In the genomic region with DNA sequence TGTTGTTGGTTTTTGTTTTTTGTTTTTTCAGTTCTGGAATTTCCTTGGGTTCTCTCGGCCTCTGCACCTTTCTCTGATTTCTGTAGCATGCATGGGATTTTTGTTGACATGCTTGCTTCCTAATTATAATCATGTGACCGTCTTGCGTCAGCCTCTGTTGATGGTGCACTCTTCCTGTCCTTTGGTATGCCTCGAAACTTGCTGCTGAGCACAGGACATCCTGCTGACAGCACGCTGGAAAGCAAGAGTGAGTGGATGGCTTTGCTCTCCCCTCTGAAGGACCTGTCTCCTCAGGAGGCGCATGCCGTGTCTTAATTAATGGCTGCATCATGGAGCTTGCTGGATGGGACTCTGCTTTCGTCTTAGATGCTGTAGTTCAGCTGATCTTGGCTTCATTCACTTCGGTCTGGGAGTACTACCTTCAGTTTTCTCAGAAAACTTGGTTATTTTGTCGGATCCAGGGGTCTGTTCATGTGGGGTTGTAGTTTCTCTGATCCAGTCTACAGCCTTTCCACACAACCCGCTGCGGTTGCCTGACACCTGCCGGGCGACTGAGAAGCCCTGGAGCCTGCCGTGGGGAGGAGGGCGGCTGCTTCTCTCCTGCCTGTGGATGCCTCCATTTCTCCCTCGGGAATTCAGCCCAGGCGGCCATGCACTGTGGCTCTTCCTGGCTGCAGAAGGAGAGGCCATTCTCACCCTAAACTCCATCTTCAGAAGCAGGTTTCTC, we compare ENCODE assay signal across 7 mouse cellular contexts. TPM values are rescaled to one million over a fixed set of nuclear protein-coding genes. Genes with fewer than 3 reads are reported as not detected.
DNase-seq lines count a peak whose midpoint lies in the region; ATAC-seq lines count a peak whose summit lies in the region.

No protein-coding gene starts in this region.

- DNase-seq in B cell, adult 2 months = peak; percentile 19
- DNase-seq in Muller cell, postnatal 12 days (ENCODE audit: inconsistent ontology term) = peak; percentile 62
- no peak for DNase-seq in liver, embryonic 11.5 days (ENCODE audit: low spot score)
- peak; percentile 68 for DNase-seq in naive thymus-derived CD4-positive, alpha-beta T cell, adult 2 months (ENCODE audit: low read depth)
- no peak for DNase-seq in natural killer cell, adult 2 months (ENCODE audit: low spot score in 2 of 2)

- no peak overlapping the region for H3K27ac ChIP-seq in heart, embryonic 11.5 days (ENCODE audit: low read depth, low read length)
- H3K27ac ChIP-seq in liver, embryonic 11.5 days (ENCODE audit: low read depth, low read length) = no peak overlapping the region

- ATAC-seq in heart, embryonic 11.5 days (replicated peaks; ENCODE audit: insufficient number of reproducible peaks, low FRiP score, low TSS enrichment) = no peak; the same call in 1 of the 2 replicates
- ATAC-seq in liver, embryonic 11.5 days (replicated peaks; ENCODE audit: low FRiP score) = no peak; the same call in 1 of the 2 replicates
- ATAC-seq in frontal cortex, adult (ENCODE audit: low TSS enrichment) = no peak; the same call in 1 of the 2 replicates

- no peaks in the 10 kb centered on the region for H3K4me1 ChIP-seq in heart, embryonic 11.5 days (ENCODE audit: control insufficient read depth, insufficient read depth, low read length)
- 0 out of 2 replicates have a peak, but pooled peaks cover 3% of the 10 kb centered on the region for H3K4me1 ChIP-seq in liver, embryonic 11.5 days (replicated peaks; ENCODE audit: control insufficient read depth, insufficient read depth, low read length)

- no peaks in the 10 kb centered on the region for H3K9me3 ChIP-seq in heart, embryonic 11.5 days (replicated peaks; ENCODE audit: control insufficient read depth, low read length)
- no peaks in the 10 kb centered on the region for H3K9me3 ChIP-seq in liver, embryonic 11.5 days (ENCODE audit: control insufficient read depth, low read length)

- H3K4me3 ChIP-seq in heart, embryonic 11.5 days (ENCODE audit: low read depth, low read length) = peak overlapping the region; percentile 0; the same call in 1 of the 2 replicates
- H3K4me3 ChIP-seq in liver, embryonic 11.5 days (ENCODE audit: low read depth, low read length) = no peak overlapping the region

- peak overlapping the region; percentile 30 for H3K4me2 ChIP-seq in heart, embryonic 11.5 days
- H3K4me2 ChIP-seq in liver, embryonic 11.5 days = peak overlapping the region; percentile 25

- 22% methylated on average over 18 of the region's 18 CpGs for WGBS in heart, embryonic 11.5 days (ENCODE audit: insufficient replicate concordance)
- WGBS in liver, embryonic 11.5 days = 40% methylated on average over 18 of the region's 18 CpGs

- no peaks in the 10 kb centered on the region for H3K36me3 ChIP-seq in heart, embryonic 11.5 days (ENCODE audit: control insufficient read depth, insufficient read depth, low read length)
- H3K36me3 ChIP-seq in liver, embryonic 11.5 days (ENCODE audit: control insufficient read depth, insufficient read depth, low read length) = peaks cover 3% of the 10 kb centered on the region; the same call in 1 of the 2 replicates

- H3K27me3 ChIP-seq in heart, embryonic 11.5 days (ENCODE audit: control insufficient read depth, insufficient read depth, low read length) = no peaks in the 10 kb centered on the region
- no peaks in the 10 kb centered on the region for H3K27me3 ChIP-seq in liver, embryonic 11.5 days (replicated peaks; ENCODE audit: control insufficient read depth, insufficient read depth, low read length)

- H3K9ac ChIP-seq in heart, embryonic 11.5 days (ENCODE audit: low read depth, low read length) = no peak overlapping the region
- H3K9ac ChIP-seq in liver, embryonic 11.5 days (ENCODE audit: low read depth, low read length) = no peak overlapping the region

RNA-seq across cellular contexts. Expression of gene Ipmk, which starts 14.4 kb away (rescaled TPM):
- 9.3 and 9.7 TPM in 2 replicates for polyA plus RNA-seq in heart, embryonic 11.5 days (2014; fragmentation: Nextera tagmentation; extraction: Ambion mirVana)
- polyA plus RNA-seq in liver, embryonic 11.5 days (2014; fragmentation: Nextera tagmentation; extraction: Ambion mirVana) = 18.2 and 21.0 TPM in 2 replicates

RNA-seq across cellular contexts. Expression of gene Cisd1, which starts 17.2 kb away (rescaled TPM):
- 158 and 161 TPM in 2 replicates for polyA plus RNA-seq in heart, embryonic 11.5 days (2014; fragmentation: Nextera tagmentation; extraction: Ambion mirVana)
- polyA plus RNA-seq in liver, embryonic 11.5 days (2014; fragmentation: Nextera tagmentation; extraction: Ambion mirVana) = 129 TPM in 2 replicates

Comparison
In these comparisons a context has a peak if more than half of its experiments do, and no peak if none do; other contexts are left out.
1. DNase-seq: peak in B cell, adult 2 months (2 of 2), Muller cell, postnatal 12 days (single experiment) and naive thymus-derived CD4-positive, alpha-beta T cell, adult 2 months (single experiment); none in liver, embryonic 11.5 days (single experiment) and natural killer cell, adult 2 months (0 of 2).